Comparison of ENCODE assay signal across 8 mouse cellular contexts in genomic region chr19:56396227-56396626, GRCm38 (mm10). TPM values are rescaled to one million over a fixed set of nuclear protein-coding genes. Genes with fewer than 3 reads are reported as not detected.
DNase-seq lines count a peak whose midpoint lies in the region; ATAC-seq and TF ChIP-seq lines count a peak whose summit lies in the region.

No protein-coding gene starts in this region.

- peak overlapping the region; percentile 93 for H3K4me2 ChIP-seq in lung, embryonic 14.5 days
- H3K4me2 ChIP-seq in embryonic facial prominence, embryonic 15.5 days (replicated peaks), result peak overlapping the region; percentile 93
- peak overlapping the region; percentile 85 for H3K4me2 ChIP-seq in limb, embryonic 13.5 days (replicated peaks)

- H3K4me3 ChIP-seq in lung, embryonic 14.5 days (ENCODE audit: low read depth, low read length), result peak overlapping the region; percentile 69
- peak overlapping the region; percentile 68 for H3K4me3 ChIP-seq in embryonic facial prominence, embryonic 15.5 days (replicated peaks)
- H3K4me3 ChIP-seq in limb, embryonic 13.5 days, result peak overlapping the region; percentile 60
- peak overlapping the region; percentile 75 for H3K4me3 ChIP-seq in small intestine, adult 2 months (ENCODE audit: low read depth, low read length)

- peaks cover 7% of the 10 kb centered on the region; the same call in 1 of the 2 replicates for H3K27me3 ChIP-seq in lung, embryonic 14.5 days (ENCODE audit: insufficient read depth, low read length)
- peaks cover 11% of the 10 kb centered on the region for H3K27me3 ChIP-seq in embryonic facial prominence, embryonic 15.5 days
- H3K27me3 ChIP-seq in limb, embryonic 13.5 days, result peaks cover 19% of the 10 kb centered on the region
- no peaks in the 10 kb centered on the region for H3K27me3 ChIP-seq in small intestine, adult 2 months (ENCODE audit: control insufficient read depth, insufficient read depth, low read length)

- H3K36me3 ChIP-seq in lung, embryonic 14.5 days (ENCODE audit: insufficient read depth), result no peaks in the 10 kb centered on the region
- H3K36me3 ChIP-seq in embryonic facial prominence, embryonic 15.5 days, result no peaks in the 10 kb centered on the region
- no peaks in the 10 kb centered on the region for H3K36me3 ChIP-seq in limb, embryonic 13.5 days
- 0 out of 2 replicates have a peak, but pooled peaks cover under 1% of the 10 kb centered on the region for H3K36me3 ChIP-seq in small intestine, adult 2 months (ENCODE audit: control insufficient read depth, insufficient read depth, low read length)

- no peak for TF ChIP-seq POLR2A in small intestine, adult 2 months (IDR thresholded peaks at IDR 0.05; ENCODE audit: low read depth, low read length)

- DNase-seq in lung, embryonic 14.5 days, result peak; percentile 15
- DNase-seq in lung, postnatal 14 days, result no peak
- DNase-seq in frontal cortex, postnatal 36 days (ENCODE audit: low spot score in 2 of 2), result no peak
- DNase-seq in right cerebral cortex, postnatal 10 days (ENCODE audit: low spot score in 2 of 2), result no peak
- DNase-seq in layer of hippocampus, postnatal 10 days (ENCODE audit: low spot score in 2 of 2), result no peak

- ATAC-seq in lung, embryonic 14.5 days (ENCODE audit: insufficient read depth), result no peak
- no peak for ATAC-seq in embryonic facial prominence, embryonic 15.5 days (ENCODE audit: insufficient number of reproducible peaks, low FRiP score, low TSS enrichment, low read depth)
- ATAC-seq in limb, embryonic 13.5 days (ENCODE audit: low FRiP score, low read depth), result no peak

- WGBS in lung, embryonic 14.5 days, result 34% methylated on average over 12 of the region's 12 CpGs
- 38% methylated on average over 12 of the region's 12 CpGs for WGBS in embryonic facial prominence, embryonic 15.5 days
- WGBS in limb, embryonic 13.5 days, result 37% methylated on average over 12 of the region's 12 CpGs
- WGBS in small intestine, adult 2 months, result 33% methylated on average over 12 of the region's 12 CpGs

- no peak overlapping the region for H3K9ac ChIP-seq in lung, embryonic 14.5 days
- H3K9ac ChIP-seq in embryonic facial prominence, embryonic 15.5 days, result no peak overlapping the region
- peak overlapping the region; percentile 79; the same call in 1 of the 2 replicates for H3K9ac ChIP-seq in limb, embryonic 13.5 days

- no peak overlapping the region for H3K27ac ChIP-seq in lung, embryonic 14.5 days (ENCODE audit: low read depth)
- H3K27ac ChIP-seq in embryonic facial prominence, embryonic 15.5 days (replicated peaks), result 0 out of 2 replicates have a peak overlapping the region, but pooled peaks have one; percentile 84
- H3K27ac ChIP-seq in limb, embryonic 13.5 days, result no peak overlapping the region
- peak overlapping the region; percentile 97; the same call in 1 of the 2 replicates for H3K27ac ChIP-seq in small intestine, adult 2 months (ENCODE audit: insufficient read depth, low read depth, low read length)

- no peaks in the 10 kb centered on the region for H3K9me3 ChIP-seq in lung, embryonic 14.5 days (ENCODE audit: low read depth, low read length)
- no peaks in the 10 kb centered on the region for H3K9me3 ChIP-seq in embryonic facial prominence, embryonic 15.5 days (replicated peaks)
- H3K9me3 ChIP-seq in limb, embryonic 13.5 days, result no peaks in the 10 kb centered on the region

- 0 out of 2 replicates have a peak, but pooled peaks cover 6% of the 10 kb centered on the region for H3K4me1 ChIP-seq in lung, embryonic 14.5 days (ENCODE audit: insufficient read depth)
- peaks cover 20% of the 10 kb centered on the region for H3K4me1 ChIP-seq in embryonic facial prominence, embryonic 15.5 days
- peaks cover 9% of the 10 kb centered on the region for H3K4me1 ChIP-seq in limb, embryonic 13.5 days
- H3K4me1 ChIP-seq in small intestine, adult 2 months (ENCODE audit: control insufficient read depth, insufficient read depth, insufficient read length, low read length), result peaks cover 29% of the 10 kb centered on the region

- no peak for TF ChIP-seq CTCF in lung, embryonic 14.5 days (IDR thresholded peaks at IDR 0.05; ENCODE audit: low read depth)
- no peak for TF ChIP-seq CTCF in small intestine, adult 2 months (IDR thresholded peaks at IDR 0.05; ENCODE audit: extremely low read depth, insufficient read length, insufficient replicate concordance, low read depth, low read length)

RNA-seq across cellular contexts. Expression of gene Casp7, which starts 0.7 kb away (rescaled TPM):
- polyA plus RNA-seq in lung, embryonic 14.5 days (2014; fragmentation: Nextera tagmentation; extraction: Ambion mirVana), result 30.7 and 32.1 TPM in 2 replicates
- polyA plus RNA-seq in embryonic facial prominence, embryonic 15.5 days (2015; fragmentation: Nextera tagmentation; extraction: Ambion mirVana), result 25.0 and 25.1 TPM in 2 replicates
- 29.3 and 30.1 TPM in 2 replicates for polyA plus RNA-seq in limb, embryonic 13.5 days (2015; fragmentation: Nextera tagmentation; extraction: Ambion mirVana)
- polyA plus RNA-seq in small intestine, adult 2 months (2012; rRNA removed), result 57.2 and 112 TPM in 2 replicates
- 1 to 10 TPM; 7.1 to 8.9 TPM for total RNA-seq in layer of hippocampus, postnatal 10 days (2021)

RNA-seq across cellular contexts. Expression of gene Nrap, which starts 6.4 kb away (rescaled TPM):
- polyA plus RNA-seq in lung, embryonic 14.5 days (2014; fragmentation: Nextera tagmentation; extraction: Ambion mirVana), result 0.18 and 0.32 TPM in 2 replicates
- 3.3 and 4.8 TPM in 2 replicates for polyA plus RNA-seq in embryonic facial prominence, embryonic 15.5 days (2015; fragmentation: Nextera tagmentation; extraction: Ambion mirVana)
- 1.00 and 1.1 TPM in 2 replicates for polyA plus RNA-seq in limb, embryonic 13.5 days (2015; fragmentation: Nextera tagmentation; extraction: Ambion mirVana)
- 0.41 and 1.7 TPM in 2 replicates for polyA plus RNA-seq in small intestine, adult 2 months (2012; rRNA removed)
- under 1 TPM; 0.18 to 0.30 TPM for total RNA-seq in layer of hippocampus, postnatal 10 days (2021)

Comparison
In these comparisons a context has a peak if more than half of its experiments do, and no peak if none do; other contexts are left out.
1. H3K27ac ChIP-seq: peak in embryonic facial prominence, embryonic 15.5 days (single experiment) and small intestine, adult 2 months (single experiment); none in lung, embryonic 14.5 days (single experiment) and limb, embryonic 13.5 days (single experiment).
2. Peak in every context shown above with its lines, with median percentiles within 50 percentile points of each other: H3K4me2 ChIP-seq and H3K4me3 ChIP-seq.